Mouse (Mus musculus) neural tube, embryonic 10.5 days (tissue): Measurements from ENCODE around the gene Gm11627.
A peak's percentile ranks its signal among the peaks of the same experiment; 100 is the strongest.
"Not testable (repeated sequence)": the region's sequence is repeated elsewhere in the genome, so short reads cannot be mapped to it uniquely, and the experiment has no call there.

ENCODE experiments used
- DNase-seq: peaks from one replicate; pipeline ENCODE4 v3.0.0-alpha.2; 2017; ENCODE audit warnings: low spot score; ENCODE audit errors: extremely low spot score

Gm11627 gene

GRCm38 (mm10) chr11:102579165-102580033 is at the start of gene Gm11627:
TSS of gene Gm11627 (minus strand) at chr11:102579461.
- DNase-seq, result peak; percentile 76

GRCm38 (mm10) chr11:102628529-102628928 is 49.3 kb upstream of the Gm11627 start:
- no peak for DNase-seq

- no peak for DNase-seq
Measured at GRCm38 (mm10) chr11:102627171-102627931, 48.1 kb upstream of the Gm11627 start.

- DNase-seq, result peak; percentile 55
Measured at GRCm38 (mm10) chr11:102624888-102625407, 45.7 kb upstream of the Gm11627 start.

GRCm38 (mm10) chr11:102623876-102624789 is 44.9 kb upstream of the Gm11627 start:
- peak; percentile 88 for DNase-seq

GRCm38 (mm10) chr11:102619449-102619848 is 40.2 kb upstream of the Gm11627 start:
- no peak for DNase-seq

- no peak for DNase-seq
Measured at GRCm38 (mm10) chr11:102611317-102611705, 32.0 kb upstream of the Gm11627 start.

- peak; percentile 57 for DNase-seq
Measured at GRCm38 (mm10) chr11:102610675-102611316, 31.5 kb upstream of the Gm11627 start.

GRCm38 (mm10) chr11:102610260-102610659 is 31.0 kb upstream of the Gm11627 start:
- no peak for DNase-seq

- DNase-seq, result peak; percentile 20
Measured at GRCm38 (mm10) chr11:102609483-102609882, 30.2 kb upstream of the Gm11627 start.

GRCm38 (mm10) chr11:102608691-102609090 is 29.4 kb upstream of the Gm11627 start:
- peak; percentile 15 for DNase-seq

- peak; percentile 31 for DNase-seq
Measured at GRCm38 (mm10) chr11:102607686-102608548, 28.7 kb upstream of the Gm11627 start.

- DNase-seq, result not testable (repeated sequence)
Measured at GRCm38 (mm10) chr11:102607201-102607600, 27.9 kb upstream of the Gm11627 start.

- DNase-seq, result peak; percentile 62
Measured at GRCm38 (mm10) chr11:102606751-102607171, 27.5 kb upstream of the Gm11627 start.

- peak; percentile 73 for DNase-seq
Measured at GRCm38 (mm10) chr11:102605553-102606416, 26.5 kb upstream of the Gm11627 start.

GRCm38 (mm10) chr11:102604777-102605552 is 25.7 kb upstream of the Gm11627 start:
- peak; percentile 81 for DNase-seq

- peak; percentile 100 for DNase-seq
Measured at GRCm38 (mm10) chr11:102604010-102604584, 24.8 kb upstream of the Gm11627 start, which contains the start of gene Fzd2. TSS of gene Fzd2 (plus strand) at chr11:102604396.
